In genomic region chr8:82195112-82195511, GRCm38 (mm10) we compare ENCODE assay signal across 21 mouse cellular contexts.
DNase-seq lines count a peak whose midpoint lies in the region; ATAC-seq and TF ChIP-seq lines count a peak whose summit lies in the region.
"Had no signal": no experiment of that assay in that cellular context is flagged by ENCODE, and none has a peak within 500 bp of the region (broad histone marks: within the 10 kb centered on the region; RNA-seq: fewer than 3 reads in every experiment).

No protein-coding gene starts in this region.

- H3K9me3 ChIP-seq in midbrain, embryonic 16.5 days (replicated peaks; ENCODE audit: control insufficient read depth, low read length, poor library complexity, severe bottlenecking), result no peaks in the 10 kb centered on the region
- H3K9me3 ChIP-seq in midbrain, embryonic 14.5 days (ENCODE audit: control insufficient read depth, low read length), result no peaks in the 10 kb centered on the region
- H3K9me3 ChIP-seq: embryonic facial prominence, embryonic 13.5 days; limb, embryonic 12.5 days; liver, embryonic 12.5 days; megakaryocyte, embryonic 14.5 days had no signal

- no peaks in the 10 kb centered on the region for H3K27me3 ChIP-seq in midbrain, embryonic 16.5 days (ENCODE audit: control insufficient read depth, insufficient read depth, low read depth, low read length)
- no peaks in the 10 kb centered on the region for H3K27me3 ChIP-seq in midbrain, embryonic 14.5 days (ENCODE audit: control insufficient read depth, insufficient read depth, low read length)
- H3K27me3 ChIP-seq: embryonic facial prominence, embryonic 13.5 days; limb, embryonic 12.5 days; liver, embryonic 12.5 days; megakaryocyte, embryonic 14.5 days had no signal

- TF ChIP-seq POLR2A in olfactory bulb, adult 2 months (IDR thresholded peaks at IDR 0.05; ENCODE audit: insufficient read depth, low read depth, low read length), result no peak

- no peak for TF ChIP-seq CTCF in olfactory bulb, adult 2 months (IDR thresholded peaks at IDR 0.05; ENCODE audit: insufficient read depth, low read depth, low read length)

- no peak for DNase-seq in frontal cortex, postnatal 14 days (ENCODE audit: low spot score in 2 of 2)
- DNase-seq in heart, postnatal 10 days, result peak; percentile 3 to 17
- no peak for DNase-seq in heart, postnatal 25 days (ENCODE audit: low spot score)
- no peak for DNase-seq in midbrain, embryonic 14.5 days
- no peak for DNase-seq in thymus, postnatal 4 days
- DNase-seq: adrenal gland, postnatal 36 days; B cell, adult 2 months; cerebellum, adult 8-10 months; kidney, adult 8-10 months; kidney, postnatal 25 days; lung, adult 2 months; retina, postnatal 1 day; thymus, postnatal 36 days had no signal

- no peak overlapping the region for H3K27ac ChIP-seq in midbrain, embryonic 16.5 days (ENCODE audit: low read length)
- no peak overlapping the region for H3K27ac ChIP-seq in midbrain, embryonic 14.5 days (replicated peaks; ENCODE audit: low read depth, low read length)
- H3K27ac ChIP-seq in olfactory bulb, adult 2 months (ENCODE audit: insufficient read depth, low read depth, low read length), result peak overlapping the region; percentile 12; the same call in 1 of the 2 replicates
- H3K27ac ChIP-seq: embryonic facial prominence, embryonic 13.5 days; hindbrain, embryonic 14.5 days; limb, embryonic 12.5 days; liver, embryonic 12.5 days had no signal

- peak; percentile 91 for ATAC-seq in frontal cortex, adult (ENCODE audit: low TSS enrichment)
- peak; percentile 58; the same call in 1 of the 2 replicates for ATAC-seq in midbrain, embryonic 16.5 days
- no peak for ATAC-seq in midbrain, embryonic 14.5 days (ENCODE audit: low FRiP score, low TSS enrichment)
- ATAC-seq: liver, embryonic 12.5 days had no signal

- 68% methylated on average over 5 of the region's 5 CpGs for WGBS in midbrain, embryonic 16.5 days
- 72% methylated on average over 5 of the region's 5 CpGs for WGBS in midbrain, embryonic 14.5 days
- 42% methylated on average over 5 of the region's 5 CpGs for WGBS in olfactory bulb, adult 2 months

- no peak overlapping the region for H3K9ac ChIP-seq in midbrain, embryonic 16.5 days (ENCODE audit: low read depth, low read length)
- H3K9ac ChIP-seq in midbrain, embryonic 14.5 days (replicated peaks; ENCODE audit: low read length), result no peak overlapping the region
- H3K9ac ChIP-seq: embryonic facial prominence, embryonic 13.5 days; hindbrain, embryonic 14.5 days; limb, embryonic 12.5 days; liver, embryonic 12.5 days had no signal

- H3K4me2 ChIP-seq in midbrain, embryonic 16.5 days (ENCODE audit: low read length), result no peak overlapping the region
- H3K4me2 ChIP-seq in midbrain, embryonic 14.5 days (ENCODE audit: low read length), result no peak overlapping the region
- H3K4me2 ChIP-seq: embryonic facial prominence, embryonic 13.5 days; hindbrain, embryonic 14.5 days; limb, embryonic 12.5 days; liver, embryonic 12.5 days had no signal

- no peaks in the 10 kb centered on the region for H3K4me1 ChIP-seq in midbrain, embryonic 16.5 days (ENCODE audit: control insufficient read depth, insufficient read depth, low read length)
- H3K4me1 ChIP-seq in midbrain, embryonic 14.5 days (ENCODE audit: control insufficient read depth, insufficient read depth, low read length), result no peaks in the 10 kb centered on the region
- no peaks in the 10 kb centered on the region for H3K4me1 ChIP-seq in olfactory bulb, adult 2 months (ENCODE audit: control insufficient read depth, insufficient read depth, low read length)
- H3K4me1 ChIP-seq: embryonic facial prominence, embryonic 13.5 days; limb, embryonic 12.5 days; liver, embryonic 12.5 days; megakaryocyte, embryonic 14.5 days had no signal

- intact Hi-C loops in heart, postnatal 10 days (cut with DNase I), result no loop called here
- intact Hi-C loops in heart, postnatal 25 days (cut with DNase I), result no loop called here

- no peaks in the 10 kb centered on the region for H3K36me3 ChIP-seq in midbrain, embryonic 16.5 days (ENCODE audit: control insufficient read depth, insufficient read depth, low read length)
- no peaks in the 10 kb centered on the region for H3K36me3 ChIP-seq in midbrain, embryonic 14.5 days (ENCODE audit: control insufficient read depth, insufficient read depth, low read length)
- H3K36me3 ChIP-seq: embryonic facial prominence, embryonic 13.5 days; limb, embryonic 12.5 days; liver, embryonic 12.5 days had no signal

- no peak overlapping the region for H3K4me3 ChIP-seq in midbrain, embryonic 16.5 days (ENCODE audit: low read depth, low read length)
- H3K4me3 ChIP-seq in midbrain, embryonic 14.5 days (replicated peaks; ENCODE audit: low read depth, low read length), result no peak overlapping the region
- no peak overlapping the region for H3K4me3 ChIP-seq in olfactory bulb, adult 2 months (ENCODE audit: insufficient read depth, low read depth, low read length)
- H3K4me3 ChIP-seq: embryonic facial prominence, embryonic 13.5 days; limb, embryonic 12.5 days; liver, embryonic 12.5 days; megakaryocyte, embryonic 14.5 days had no signal

Comparison
In these comparisons a context has a peak if more than half of its experiments do, and no peak if none do; other contexts are left out.
1. DNase-seq: peak in heart, postnatal 10 days (2 of 2); none in frontal cortex, postnatal 14 days (0 of 2), heart, postnatal 25 days (single experiment), midbrain, embryonic 14.5 days (single experiment) and thymus, postnatal 4 days (single experiment).